Mouse (Mus musculus) ovary, postnatal 14 days (tissue): ENCODE data around the gene Efna1.

ENCODE experiments used
- DNase-seq: peaks from one replicate; pipeline ENCODE4 v3.0.0; 2022; ENCODE audit warnings: low spot score

The Efna1 gene

GRCm38 (mm10) chr3:89244982-89245687, 35.8 kb downstream of the Efna1 start:
- DNase-seq, result no peak

GRCm38 (mm10) chr3:89244158-89244981, 36.6 kb downstream of the Efna1 start:
- no peak for DNase-seq

GRCm38 (mm10) chr3:89243609-89244008, 37.3 kb downstream of the Efna1 start:
- no peak for DNase-seq

GRCm38 (mm10) chr3:89242331-89242895, 38.5 kb downstream of the Efna1 start:
- DNase-seq, result peak; percentile 53

- DNase-seq, result no peak
Measured at GRCm38 (mm10) chr3:89238494-89238893, 42.4 kb downstream of the Efna1 start.

- DNase-seq, result no peak
Measured at GRCm38 (mm10) chr3:89237682-89238081, 43.3 kb downstream of the Efna1 start.

- no peak for DNase-seq
Measured at GRCm38 (mm10) chr3:89236516-89236915, 44.4 kb downstream of the Efna1 start.

GRCm38 (mm10) chr3:89233562-89234110, 47.3 kb downstream of the Efna1 start:
- no peak for DNase-seq

- DNase-seq, result no peak
Measured at GRCm38 (mm10) chr3:89232614-89233013, 48.3 kb downstream of the Efna1 start.

- no peak for DNase-seq
Measured at GRCm38 (mm10) chr3:89231772-89232275, 49.1 kb downstream of the Efna1 start.

GRCm38 (mm10) chr3:89231345-89231744, 49.6 kb downstream of the Efna1 start:
- DNase-seq, result no peak

- no peak for DNase-seq
Measured at GRCm38 (mm10) chr3:89230561-89230960, 50.4 kb downstream of the Efna1 start.

- DNase-seq, result no peak
Measured at GRCm38 (mm10) chr3:89229276-89229675, 51.7 kb downstream of the Efna1 start.

- DNase-seq, result no peak
Measured at GRCm38 (mm10) chr3:89228836-89229235, 52.1 kb downstream of the Efna1 start, which contains the start of gene Muc1. Gene Muc1 (plus strand): TSS chr3:89229057.

GRCm38 (mm10) chr3:89228180-89228549, 52.8 kb downstream of the Efna1 start:
- DNase-seq, result peak; percentile 87

- DNase-seq, result peak; percentile 74
Measured at GRCm38 (mm10) chr3:89227307-89228179, 53.4 kb downstream of the Efna1 start.

- DNase-seq, result no peak
Measured at GRCm38 (mm10) chr3:89226900-89227299, 54.0 kb downstream of the Efna1 start, which contains the start of gene Mtx1. Gene Mtx1 (minus strand): TSS chr3:89227088.

GRCm38 (mm10) chr3:89226361-89226760, 54.6 kb downstream of the Efna1 start:
- DNase-seq, result no peak

GRCm38 (mm10) chr3:89225918-89226317, 55.0 kb downstream of the Efna1 start:
- no peak for DNase-seq

- DNase-seq, result no peak
Measured at GRCm38 (mm10) chr3:89225321-89225815, 55.6 kb downstream of the Efna1 start.

- no peak for DNase-seq
Measured at GRCm38 (mm10) chr3:89224796-89225195, 56.1 kb downstream of the Efna1 start.
